Mouse (Mus musculus) limb, embryonic 11.5 days (tissue): Measurements from ENCODE around the gene Plch2. TPM values are rescaled to one million over a fixed set of nuclear protein-coding genes. Genes with fewer than 3 reads are reported as not detected.

Source experiments
- ATAC-seq: fragments of 200-750 bp; cut with Nextera tagmentation; 2 replicates; pipeline ENCODE4 v1.8.0; 2017; ENCODE audit warnings: low read depth; ENCODE audit not compliant: insufficient number of reproducible peaks, low FRiP score, low TSS enrichment
- DNase-seq: peaks from one replicate; pipeline ENCODE4 v3.0.0-alpha.2; 2015; ENCODE audit warnings: low spot score
- H3K27ac ChIP-seq: fragments of 300-500 bp; sonication (generic); replicated peaks from 2 replicates; pipeline ENCODE4 v1.5.1; 2014; ENCODE audit warnings: low read depth, mild to moderate bottlenecking, low read length
- H3K27me3 ChIP-seq: fragments of 300-500 bp; sonication (generic); 2 replicates; pipeline ENCODE4 v1.6.1; 2014; ENCODE audit warnings: mild to moderate bottlenecking, low read length, mixed read lengths; ENCODE audit not compliant: control insufficient read depth, insufficient read depth
- H3K36me3 ChIP-seq: fragments of 300-500 bp; sonication (generic); 2 replicates; pipeline ENCODE4 v1.6.1; 2014; ENCODE audit warnings: mild to moderate bottlenecking, low read length, moderate library complexity, mixed read lengths; ENCODE audit not compliant: control insufficient read depth, insufficient read depth
- H3K4me1 ChIP-seq: fragments of 300-500 bp; sonication (generic); 2 replicates; pipeline ENCODE4 v1.6.1; 2014; ENCODE audit warnings: low read length, mixed read lengths; ENCODE audit not compliant: control insufficient read depth, insufficient read depth
- H3K4me2 ChIP-seq: fragments of 300-500 bp; sonication (generic); 2 replicates; pipeline ENCODE4 v1.6.1; 2014; ENCODE audit warnings: low read depth, mild to moderate bottlenecking, moderate library complexity; ENCODE audit not compliant: severe bottlenecking
- H3K4me3 ChIP-seq: fragments of 300-500 bp; sonication (generic); 2 replicates; pipeline ENCODE4 v1.5.1; 2014; ENCODE audit warnings: low read depth, low read length
- H3K9ac ChIP-seq: fragments of 300-500 bp; sonication (generic); 2 replicates; pipeline ENCODE4 v1.6.1; 2014; ENCODE audit warnings: mild to moderate bottlenecking, low read length
- H3K9me3 ChIP-seq: fragments of 300-500 bp; sonication (generic); 2 replicates; pipeline ENCODE4 v1.6.1; 2016; ENCODE audit warnings: low read length; ENCODE audit not compliant: control insufficient read depth
- WGBS: fragments of 180-500 bp; shearing (Covaris S2); extraction: QIAGEN DNeasy Blood & Tissue Kit; methylation state at CpG from one replicate; pipeline ENCODE4 v1.1.7; 2014; 5-methylcytosine and 5-hydroxymethylcytosine counted together
- polyA plus RNA-seq: library from polyadenylated mRNA; unstranded; fragments of >200 nt; fragmentation: Nextera tagmentation; extraction: Ambion mirVana; gene quantifications from 2 replicates; pipeline ENCODE4 v1.2.1, GENCODE M21; 2014

Plch2 gene
- polyA plus RNA-seq, 1 experiment from 2014 or later, result 1.0 TPM

DNA sequence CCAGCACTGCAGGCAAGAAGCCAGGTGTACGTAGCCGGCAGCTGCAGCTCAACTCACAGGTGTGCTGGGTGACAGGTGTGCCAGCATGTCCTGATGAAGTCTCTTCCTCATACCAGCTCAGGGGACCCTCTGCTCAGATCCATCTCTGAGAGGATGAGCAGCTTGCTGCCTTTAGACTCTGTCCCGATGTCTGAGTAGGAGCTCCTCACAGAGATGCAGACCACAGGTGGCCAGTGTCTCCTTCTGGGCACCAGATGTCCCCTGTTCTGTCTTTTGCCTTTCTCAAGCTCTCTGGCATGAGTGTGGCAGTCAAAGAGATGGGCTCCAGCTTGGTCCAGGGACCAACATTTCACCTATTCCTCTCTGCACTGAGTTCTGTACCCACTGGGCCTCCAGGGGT is 48.9 kb downstream of the Plch2 start:
- H3K9ac ChIP-seq, result no peak overlapping the region
- H3K27me3 ChIP-seq, result no peaks in the 10 kb centered on the region
- H3K27ac ChIP-seq, result no peak overlapping the region
- DNase-seq (no peak), ATAC-seq (no peak)
- WGBS, result 91% methylated on average over 3 of the region's 3 CpGs
- no peak overlapping the region for H3K4me2 ChIP-seq
- H3K4me1 ChIP-seq, result 0 out of 2 replicates have a peak, but pooled peaks cover 5% of the 10 kb centered on the region
- H3K4me3 ChIP-seq, result no peak overlapping the region
- H3K9me3 ChIP-seq, result no peaks in the 10 kb centered on the region
- no peaks in the 10 kb centered on the region for H3K36me3 ChIP-seq

DNA sequence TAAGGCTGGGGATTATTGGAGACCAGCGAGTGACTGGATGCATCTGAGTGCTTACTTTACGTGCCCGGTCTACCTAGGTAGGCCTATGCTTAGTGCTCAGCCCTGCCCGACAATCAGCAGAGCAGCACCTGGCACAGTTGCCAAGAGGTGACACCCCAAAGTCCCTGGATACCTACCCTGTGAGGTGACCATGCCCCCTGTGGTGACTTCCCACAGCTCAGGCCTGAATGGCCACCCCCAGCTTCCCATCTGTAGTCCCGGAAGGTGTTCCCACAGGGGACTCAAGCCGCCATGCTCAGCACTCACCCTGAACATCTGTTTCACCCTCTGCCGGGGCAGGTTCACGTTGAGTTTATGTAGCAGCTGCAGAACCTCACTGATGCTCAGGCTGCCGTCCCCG is 50.3 kb downstream of the Plch2 start:
- Histone ChIP-seq H3K4me2 (no peak overlapping the region), H3K36me3 (no peaks in the 10 kb centered on the region), H3K27me3 (no peaks in the 10 kb centered on the region), H3K4me1 (0 out of 2 replicates have a peak, but pooled peaks cover 2% of the 10 kb centered on the region), H3K27ac (no peak overlapping the region), H3K9ac (no peak overlapping the region), H3K9me3 (no peaks in the 10 kb centered on the region), H3K4me3 (no peak overlapping the region)
- DNase-seq (no peak), ATAC-seq (no peak)
- 52% methylated on average over 10 of the region's 10 CpGs for WGBS

DNA sequence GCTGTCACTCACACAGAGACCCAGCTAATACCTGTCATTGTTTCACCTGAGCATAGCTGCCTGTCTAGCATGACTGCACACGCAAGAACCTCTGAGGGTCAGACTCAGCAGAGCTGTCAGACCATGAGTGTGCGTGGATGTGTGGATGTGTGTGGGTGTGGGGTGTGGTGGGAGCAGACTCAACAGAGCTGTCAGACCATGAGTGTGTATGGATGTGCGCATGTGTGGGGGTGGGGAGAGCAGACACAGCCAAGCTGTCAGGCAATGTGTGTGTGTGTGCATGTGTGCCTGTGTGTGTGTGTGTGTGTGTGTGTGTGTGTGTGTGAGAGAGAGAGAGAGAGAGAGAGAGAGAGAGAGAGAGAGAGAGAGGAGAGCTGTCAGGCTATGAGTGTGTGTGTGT is 51.3 kb downstream of the Plch2 start:
- no peak overlapping the region for H3K4me3 ChIP-seq
- no peak overlapping the region for H3K9ac ChIP-seq
- H3K27me3 ChIP-seq, result no peaks in the 10 kb centered on the region
- DNase-seq (no peak), ATAC-seq (no peak)
- no peak overlapping the region for H3K27ac ChIP-seq
- H3K4me1 ChIP-seq, result 0 out of 2 replicates have a peak, but pooled peaks cover 2% of the 10 kb centered on the region
- no peak overlapping the region for H3K4me2 ChIP-seq
- 87% methylated on average over 3 of the region's 3 CpGs for WGBS
- H3K9me3 ChIP-seq, result no peaks in the 10 kb centered on the region
- no peaks in the 10 kb centered on the region for H3K36me3 ChIP-seq

DNA sequence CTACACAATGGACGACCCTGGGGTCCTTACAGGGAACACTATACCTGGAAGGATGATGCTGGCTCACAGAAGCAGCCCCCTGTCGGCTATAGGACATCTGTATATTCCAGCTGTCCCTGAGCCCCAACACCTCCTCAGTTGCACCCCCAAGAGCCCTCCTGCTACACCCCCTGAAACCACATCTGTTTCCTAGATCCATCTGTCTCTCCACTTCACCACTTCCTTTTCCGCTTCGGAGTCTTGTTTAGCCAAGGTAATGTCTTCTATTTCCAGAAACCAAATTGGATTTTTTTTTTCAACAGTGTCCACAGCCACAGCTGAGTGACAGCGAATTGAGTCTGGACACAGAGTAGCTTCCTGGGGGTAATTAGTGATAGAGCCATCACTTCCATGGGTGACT is 57.2 kb downstream of the Plch2 start:
- no peak overlapping the region for H3K27ac ChIP-seq
- no peaks in the 10 kb centered on the region for H3K36me3 ChIP-seq
- no peak for ATAC-seq
- no peak for DNase-seq
- H3K27me3 ChIP-seq, result no peaks in the 10 kb centered on the region
- 79% methylated on average over 5 of the region's 5 CpGs for WGBS
- H3K9me3 ChIP-seq, result no peaks in the 10 kb centered on the region
- H3K4me1 ChIP-seq, result 0 out of 2 replicates have a peak, but pooled peaks cover 2% of the 10 kb centered on the region
- no peak overlapping the region for H3K4me2 ChIP-seq
- no peak overlapping the region for H3K4me3 ChIP-seq
- no peak overlapping the region for H3K9ac ChIP-seq

DNA sequence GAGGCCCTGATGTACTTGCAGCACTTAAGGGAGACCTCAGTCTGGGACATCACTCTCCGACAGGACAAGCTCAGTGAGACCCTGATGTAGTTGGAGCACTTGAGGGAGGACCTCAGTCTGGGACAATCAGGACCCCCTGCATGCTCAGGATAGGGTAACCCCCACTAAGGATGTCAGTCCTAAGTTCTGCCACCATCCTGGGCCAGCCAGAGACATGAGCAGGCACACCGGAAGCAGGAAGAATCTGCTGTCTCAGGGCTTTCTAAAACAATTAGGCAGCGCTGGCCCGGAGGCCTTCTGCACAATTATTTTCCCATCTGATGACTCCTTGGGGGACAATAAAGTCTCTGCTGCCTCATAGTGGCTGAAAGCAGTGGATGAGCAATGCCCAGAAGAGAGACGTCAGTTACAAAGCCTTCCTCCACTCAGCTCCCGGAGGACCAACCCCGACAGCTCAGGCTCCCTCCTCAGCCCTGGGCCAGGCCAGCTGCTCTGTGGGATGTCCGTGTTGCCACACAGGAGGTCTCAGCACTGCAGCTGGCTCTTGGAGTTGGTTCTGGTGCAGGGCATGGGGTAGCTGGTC is 59.9 kb downstream of the Plch2 start:
- Histone ChIP-seq H3K4me2 (no peak overlapping the region), H3K9me3 (no peaks in the 10 kb centered on the region), H3K36me3 (no peaks in the 10 kb centered on the region), H3K27ac (no peak overlapping the region), H3K4me1 (no peaks in the 10 kb centered on the region), H3K27me3 (no peaks in the 10 kb centered on the region), H3K9ac (no peak overlapping the region), H3K4me3 (no peak overlapping the region)
- DNase-seq, result no peak
- no peak for ATAC-seq
- 42% methylated on average over 8 of the region's 8 CpGs for WGBS

DNA sequence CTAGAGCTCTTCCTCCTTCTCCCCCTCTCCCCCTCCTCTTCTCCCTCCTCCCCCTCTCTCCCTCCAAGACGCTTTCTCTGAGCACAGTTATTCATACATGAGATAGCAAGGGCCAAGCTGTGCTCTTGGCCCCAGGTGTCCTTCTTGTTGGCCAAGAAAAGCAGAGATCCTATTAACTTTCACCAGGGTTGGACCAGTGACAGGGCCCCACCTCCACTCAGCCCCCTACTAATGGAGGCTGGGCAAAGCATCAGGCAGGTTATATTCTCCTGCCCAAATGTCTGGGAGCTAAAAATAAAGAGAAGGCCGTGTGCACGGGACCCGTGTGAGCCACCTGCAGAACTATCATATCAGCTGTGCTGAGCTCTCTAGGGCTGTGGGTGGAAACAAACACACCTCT is 61.7 kb downstream of the Plch2 start:
- 70% methylated on average over 4 of the region's 4 CpGs for WGBS
- ATAC-seq, result no peak
- Histone ChIP-seq H3K9me3 (no peaks in the 10 kb centered on the region), H3K4me1 (no peaks in the 10 kb centered on the region), H3K36me3 (no peaks in the 10 kb centered on the region), H3K9ac (no peak overlapping the region), H3K4me3 (no peak overlapping the region), H3K27ac (no peak overlapping the region), H3K27me3 (no peaks in the 10 kb centered on the region), H3K4me2 (no peak overlapping the region)
- DNase-seq, result no peak

DNA sequence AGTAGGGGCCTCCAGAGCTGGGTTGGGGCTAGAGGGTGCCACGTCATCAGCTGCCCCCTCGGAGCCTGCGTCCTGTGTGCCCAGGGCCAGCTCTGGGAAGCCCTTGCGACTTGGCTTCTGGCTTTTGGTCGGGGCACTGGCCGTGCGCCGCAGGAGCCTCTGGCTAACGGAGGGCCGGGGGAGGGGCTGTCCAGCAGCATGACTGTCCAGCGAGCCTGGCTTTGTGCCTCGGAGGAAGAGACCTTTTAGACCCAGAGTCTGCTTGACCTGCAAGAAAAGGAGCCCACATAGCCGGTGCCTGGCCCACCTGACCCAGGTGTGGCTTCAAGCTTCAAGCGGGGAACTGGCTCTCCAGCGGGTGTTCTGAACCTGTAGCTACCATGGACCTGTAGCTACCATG is 69.8 kb downstream of the Plch2 start:
- Histone ChIP-seq H3K9ac (no peak overlapping the region), H3K27ac (no peak overlapping the region), H3K4me1 (peaks cover 7% of the 10 kb centered on the region), H3K4me3 (no peak overlapping the region), H3K27me3 (peaks cover 10% of the 10 kb centered on the region), H3K36me3 (0 out of 2 replicates have a peak, but pooled peaks cover 2% of the 10 kb centered on the region), H3K4me2 (no peak overlapping the region), H3K9me3 (no peaks in the 10 kb centered on the region)
- 76% methylated on average over 15 of the region's 15 CpGs for WGBS
- DNase-seq (no peak), ATAC-seq (no peak)

DNA sequence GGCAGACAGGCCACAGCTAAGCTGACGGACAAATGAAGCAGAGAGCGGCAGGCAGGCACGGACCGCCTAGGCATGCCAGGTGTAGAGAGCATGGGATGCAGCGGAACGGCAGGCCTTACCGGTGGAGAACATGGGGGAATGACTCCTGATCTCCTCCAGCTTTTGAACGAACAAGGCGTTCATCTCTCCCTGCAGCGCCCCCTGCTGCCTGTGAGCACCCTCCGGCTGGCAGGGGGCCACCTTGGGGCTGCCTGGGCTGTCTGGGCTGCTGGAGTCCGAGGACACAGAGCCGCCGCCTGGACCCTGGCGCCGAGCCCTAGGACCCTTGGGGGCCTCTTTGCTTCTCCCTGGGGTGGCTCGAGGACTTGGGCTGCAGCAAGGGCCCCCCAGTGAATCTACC is 70.5 kb downstream of the Plch2 start:
- H3K36me3 ChIP-seq, result 0 out of 2 replicates have a peak, but pooled peaks cover 2% of the 10 kb centered on the region
- no peak overlapping the region for H3K27ac ChIP-seq
- ATAC-seq (no peak), DNase-seq (peak; percentile 86)
- no peak overlapping the region for H3K4me3 ChIP-seq
- peak overlapping the region; percentile 43 for H3K9ac ChIP-seq
- H3K9me3 ChIP-seq, result no peaks in the 10 kb centered on the region
- peak overlapping the region; percentile 23; the same call in 1 of the 2 replicates for H3K4me2 ChIP-seq
- peaks cover 7% of the 10 kb centered on the region for H3K4me1 ChIP-seq
- peaks cover 10% of the 10 kb centered on the region for H3K27me3 ChIP-seq
- WGBS, result 21% methylated on average over 17 of the region's 17 CpGs
